Mouse (Mus musculus) urinary bladder, postnatal 25 days (tissue): ENCODE measurements around the gene D930020B18Rik.
A peak's percentile ranks its signal among the peaks of the same experiment; 100 is the strongest.

Source experiments
- DNase-seq: peaks from one replicate; pipeline ENCODE4 v3.0.0; 2022; ENCODE audit warnings: low spot score

D930020B18Rik gene

GRCm38 (mm10) chr10:121640150-121640930, 1.0 kb upstream of the D930020B18Rik start:
- no peak for DNase-seq

- no peak for DNase-seq
Observed at GRCm38 (mm10) chr10:121640944-121641271, 480 bp upstream of the D930020B18Rik start.

- DNase-seq, result no peak
Observed at GRCm38 (mm10) chr10:121642054-121642947, 913 bp downstream of the D930020B18Rik start.

GRCm38 (mm10) chr10:121646294-121646693, 4.9 kb downstream of the D930020B18Rik start:
- DNase-seq, result no peak

- no peak for DNase-seq
Observed at GRCm38 (mm10) chr10:121653079-121653478, 11.7 kb downstream of the D930020B18Rik start.

GRCm38 (mm10) chr10:121655907-121656306, 14.5 kb downstream of the D930020B18Rik start:
- no peak for DNase-seq

GRCm38 (mm10) chr10:121662711-121663110, 21.3 kb downstream of the D930020B18Rik start:
- DNase-seq, result no peak

GRCm38 (mm10) chr10:121663599-121663998, 22.2 kb downstream of the D930020B18Rik start:
- DNase-seq, result no peak

GRCm38 (mm10) chr10:121665631-121666145, 24.3 kb downstream of the D930020B18Rik start:
- no peak for DNase-seq

GRCm38 (mm10) chr10:121669103-121669502, 27.7 kb downstream of the D930020B18Rik start:
- DNase-seq, result no peak

GRCm38 (mm10) chr10:121677019-121677418, 35.6 kb downstream of the D930020B18Rik start:
- DNase-seq, result no peak

- DNase-seq, result no peak
Observed at GRCm38 (mm10) chr10:121680902-121681301, 39.5 kb downstream of the D930020B18Rik start.

GRCm38 (mm10) chr10:121682539-121682938, 41.2 kb downstream of the D930020B18Rik start:
- no peak for DNase-seq

GRCm38 (mm10) chr10:121686153-121686660, 44.8 kb downstream of the D930020B18Rik start:
- DNase-seq, result no peak

- DNase-seq, result no peak
Observed at GRCm38 (mm10) chr10:121687511-121687910, 46.1 kb downstream of the D930020B18Rik start.

GRCm38 (mm10) chr10:121689591-121690314, 48.4 kb downstream of the D930020B18Rik start:
- DNase-seq, result peak; percentile 52

GRCm38 (mm10) chr10:121692944-121693579, 51.7 kb downstream of the D930020B18Rik start:
- no peak for DNase-seq

- DNase-seq, result no peak
Observed at GRCm38 (mm10) chr10:121694567-121694966, 53.2 kb downstream of the D930020B18Rik start.

GRCm38 (mm10) chr10:121701296-121702248, 60.2 kb downstream of the D930020B18Rik start:
- DNase-seq, result peak; percentile 19

- DNase-seq, result no peak
Observed at GRCm38 (mm10) chr10:121703619-121704018, 62.2 kb downstream of the D930020B18Rik start.
